ENCODE assay signal across 30 mouse cellular contexts in the genomic region with DNA sequence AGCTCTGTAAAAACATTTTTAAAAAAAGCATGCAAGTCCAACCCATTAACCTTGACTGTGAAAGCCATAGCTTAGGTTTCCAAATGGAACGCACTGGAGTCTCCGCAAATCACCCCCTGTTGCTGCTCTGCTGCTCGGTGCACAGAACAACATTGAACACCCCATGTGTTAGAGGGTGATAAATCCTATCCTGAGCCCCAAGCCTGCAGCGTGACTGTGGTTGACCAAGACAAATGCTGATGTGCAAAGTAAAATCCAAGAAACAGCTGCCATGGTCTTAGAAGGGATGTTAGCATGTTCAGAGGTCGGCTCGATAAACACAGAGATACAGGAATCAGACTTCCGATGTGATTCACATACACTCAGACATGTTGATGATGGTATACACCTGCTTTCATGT. TPM values are rescaled to one million over a fixed set of nuclear protein-coding genes. Genes with fewer than 3 reads are reported as not detected.
DNase-seq lines count a peak whose midpoint lies in the region; ATAC-seq and TF ChIP-seq lines count a peak whose summit lies in the region.
"Had no signal": no experiment of that assay in that cellular context is flagged by ENCODE, and none has a peak within 500 bp of the region (broad histone marks: within the 10 kb centered on the region; RNA-seq: fewer than 3 reads in every experiment).

No protein-coding gene starts in this region.

- no peak overlapping the region for H3K4me2 ChIP-seq in heart, embryonic 15.5 days
- no peak overlapping the region for H3K4me2 ChIP-seq in kidney, postnatal 0 days (ENCODE audit: low read length)
- H3K4me2 ChIP-seq in stomach, embryonic 14.5 days (replicated peaks; ENCODE audit: low read depth, low read length): no peak overlapping the region
- H3K4me2 ChIP-seq in stomach, postnatal 0 days (replicated peaks; ENCODE audit: low read depth): no peak overlapping the region
- H3K4me2 ChIP-seq: embryonic facial prominence, embryonic 12.5 days; embryonic facial prominence, embryonic 15.5 days; heart, embryonic 13.5 days; hindbrain, embryonic 13.5 days had no signal

- TF ChIP-seq CTCF in kidney, postnatal 0 days (IDR thresholded peaks at IDR 0.05; ENCODE audit: low read depth): no peak
- no peak for TF ChIP-seq CTCF in stomach, postnatal 0 days (IDR thresholded peaks at IDR 0.05; ENCODE audit: low read depth)

- DNase-seq in heart, postnatal 36 days: no peak
- peak; percentile 76 for DNase-seq in kidney, postnatal 0 days (ENCODE audit: low spot score)
- no peak for DNase-seq in kidney, adult 9 months
- no peak for DNase-seq in stomach, postnatal 0 days (ENCODE audit: low spot score)
- DNase-seq in left cerebral cortex, postnatal 4 days: no peak
- DNase-seq: adrenal gland, postnatal 10 days; adrenal gland, postnatal 36 days; B cell, adult 2 months; forebrain, postnatal 0 days; gastrocnemius, adult 2 months; gastrocnemius, postnatal 14 days had no signal

- peaks cover 21% of the 10 kb centered on the region for H3K4me1 ChIP-seq in heart, embryonic 15.5 days (replicated peaks)
- peaks cover 4% of the 10 kb centered on the region; the same call in 1 of the 2 replicates for H3K4me1 ChIP-seq in kidney, postnatal 0 days (replicated peaks; ENCODE audit: insufficient read depth, low read length)
- H3K4me1 ChIP-seq in stomach, embryonic 14.5 days (ENCODE audit: control insufficient read depth, insufficient read depth, low read length): no peaks in the 10 kb centered on the region
- H3K4me1 ChIP-seq in stomach, postnatal 0 days (replicated peaks; ENCODE audit: control insufficient read depth, insufficient read depth): no peaks in the 10 kb centered on the region; the same call in 1 of the 2 replicates
- H3K4me1 ChIP-seq: embryonic facial prominence, embryonic 15.5 days had no signal

- H3K27ac ChIP-seq in heart, embryonic 15.5 days: peak overlapping the region; percentile 24; the same call in 1 of the 2 replicates
- 0 out of 2 replicates have a peak overlapping the region, but pooled peaks have one; percentile 25 for H3K27ac ChIP-seq in kidney, postnatal 0 days
- peak overlapping the region; percentile 30; the same call in 1 of the 2 replicates for H3K27ac ChIP-seq in stomach, embryonic 14.5 days (ENCODE audit: low read length)
- H3K27ac ChIP-seq in stomach, postnatal 0 days (replicated peaks): no peak overlapping the region
- H3K27ac ChIP-seq: embryonic facial prominence, embryonic 12.5 days; embryonic facial prominence, embryonic 15.5 days; gastrocnemius, adult 2 months; heart, embryonic 13.5 days; hindbrain, embryonic 10.5 days; hindbrain, embryonic 13.5 days had no signal

- H3K4me3 ChIP-seq in heart, embryonic 15.5 days: no peak overlapping the region
- H3K4me3 ChIP-seq in kidney, postnatal 0 days (replicated peaks; ENCODE audit: low read depth, low read length): no peak overlapping the region
- no peak overlapping the region for H3K4me3 ChIP-seq in stomach, embryonic 14.5 days (ENCODE audit: low read depth, low read length)
- H3K4me3 ChIP-seq in stomach, postnatal 0 days (ENCODE audit: low read depth, low read length): no peak overlapping the region
- H3K4me3 ChIP-seq: embryonic facial prominence, embryonic 12.5 days; embryonic facial prominence, embryonic 15.5 days; gastrocnemius, adult 2 months; heart, embryonic 13.5 days; hindbrain, embryonic 10.5 days; hindbrain, embryonic 13.5 days had no signal

- H3K9ac ChIP-seq in heart, embryonic 15.5 days: no peak overlapping the region
- no peak overlapping the region for H3K9ac ChIP-seq in kidney, postnatal 0 days (ENCODE audit: low read depth, low read length)
- H3K9ac ChIP-seq in stomach, embryonic 14.5 days (replicated peaks; ENCODE audit: low read depth, low read length): no peak overlapping the region
- no peak overlapping the region for H3K9ac ChIP-seq in stomach, postnatal 0 days (ENCODE audit: low read length)
- H3K9ac ChIP-seq: embryonic facial prominence, embryonic 12.5 days; embryonic facial prominence, embryonic 15.5 days; forebrain, postnatal 0 days; heart, embryonic 13.5 days; hindbrain, embryonic 13.5 days had no signal

- no peak for TF ChIP-seq EP300 in stomach, postnatal 0 days (optimal IDR thresholded peaks at IDR 0.05)

- intact Hi-C loops in heart, postnatal 36 days (cut with DNase I): no loop called here
- intact Hi-C loops in left cerebral cortex, postnatal 4 days (cut with DNase I): no loop called here

- H3K27me3 ChIP-seq in heart, embryonic 15.5 days: no peaks in the 10 kb centered on the region
- no peaks in the 10 kb centered on the region for H3K27me3 ChIP-seq in kidney, postnatal 0 days (ENCODE audit: insufficient read depth, low read length)
- no peaks in the 10 kb centered on the region for H3K27me3 ChIP-seq in stomach, embryonic 14.5 days (ENCODE audit: control insufficient read depth, insufficient read depth, low read length)
- H3K27me3 ChIP-seq in stomach, postnatal 0 days (ENCODE audit: control insufficient read depth, insufficient read depth, low read length): no peaks in the 10 kb centered on the region
- H3K27me3 ChIP-seq: CH12.LX; embryonic facial prominence, embryonic 12.5 days; embryonic facial prominence, embryonic 15.5 days; heart, embryonic 13.5 days; hindbrain, embryonic 13.5 days had no signal

- ATAC-seq in heart, embryonic 15.5 days (replicated peaks; ENCODE audit: insufficient number of reproducible peaks, insufficient read depth, low FRiP score, low read depth): no peak
- 0 out of 2 replicates have a peak, but pooled peaks have one; percentile 13 for ATAC-seq in kidney, postnatal 0 days (replicated peaks; ENCODE audit: low FRiP score, low read depth)
- no peak for ATAC-seq in stomach, embryonic 14.5 days (ENCODE audit: insufficient number of reproducible peaks, insufficient read depth, low FRiP score, low read depth)
- no peak for ATAC-seq in stomach, postnatal 0 days (ENCODE audit: low FRiP score, low TSS enrichment)
- ATAC-seq: forebrain, postnatal 0 days; Patski had no signal

- WGBS in heart, embryonic 15.5 days: 86% methylated on average over 7 of the region's 7 CpGs
- WGBS in kidney, postnatal 0 days: 45% methylated on average over 7 of the region's 7 CpGs
- 67% methylated on average over 7 of the region's 7 CpGs for WGBS in stomach, embryonic 14.5 days
- 59% methylated on average over 7 of the region's 7 CpGs for WGBS in stomach, postnatal 0 days

- no peaks in the 10 kb centered on the region for H3K9me3 ChIP-seq in heart, embryonic 15.5 days (replicated peaks)
- no peaks in the 10 kb centered on the region for H3K9me3 ChIP-seq in kidney, postnatal 0 days (replicated peaks; ENCODE audit: low read length)
- no peaks in the 10 kb centered on the region for H3K9me3 ChIP-seq in stomach, embryonic 14.5 days (ENCODE audit: control insufficient read depth, low read depth, low read length)
- H3K9me3 ChIP-seq in stomach, postnatal 0 days (ENCODE audit: control insufficient read depth, low read length): no peaks in the 10 kb centered on the region
- H3K9me3 ChIP-seq: embryonic facial prominence, embryonic 12.5 days; embryonic facial prominence, embryonic 15.5 days; heart, embryonic 13.5 days; hindbrain, embryonic 10.5 days; hindbrain, embryonic 13.5 days had no signal

- peaks cover 28% of the 10 kb centered on the region for H3K36me3 ChIP-seq in heart, embryonic 15.5 days
- H3K36me3 ChIP-seq in kidney, postnatal 0 days (ENCODE audit: insufficient read depth, low read length): no peaks in the 10 kb centered on the region
- H3K36me3 ChIP-seq in stomach, embryonic 14.5 days (ENCODE audit: control insufficient read depth, insufficient read depth, low read length): no peaks in the 10 kb centered on the region
- H3K36me3 ChIP-seq in stomach, postnatal 0 days (ENCODE audit: control insufficient read depth, insufficient read depth, low read length): no peaks in the 10 kb centered on the region
- H3K36me3 ChIP-seq: embryonic facial prominence, embryonic 12.5 days; embryonic facial prominence, embryonic 15.5 days; G1E; hindbrain, embryonic 10.5 days had no signal

RNA-seq across cellular contexts. Expression of a gene that starts 50.1 kb away (rescaled TPM):
- not detected in 2 replicates for polyA plus RNA-seq in heart, embryonic 15.5 days (2015; fragmentation: Nextera tagmentation; extraction: Ambion mirVana)
- not detected for total RNA-seq in heart, postnatal 36 days (2021)
- not detected in 2 replicates for polyA plus RNA-seq in kidney, postnatal 0 days (2015; fragmentation: Nextera tagmentation; extraction: Ambion mirVana)
- polyA plus RNA-seq in stomach, embryonic 14.5 days (2014; fragmentation: Nextera tagmentation; extraction: Ambion mirVana): not detected in 2 replicates
- polyA plus RNA-seq in stomach, postnatal 0 days (2015; fragmentation: Nextera tagmentation; extraction: Ambion mirVana): not detected in 2 replicates
- not detected for total RNA-seq in left cerebral cortex, postnatal 4 days (2021)
- total RNA-seq: adrenal gland, adult 18-20 months; adrenal gland, postnatal 10 days; adrenal gland, postnatal 36 days; CH12.LX; forebrain, postnatal 0 days; G1E; gastrocnemius, adult 2 months; gastrocnemius, postnatal 14 days; gastrocnemius, postnatal 4 days; heart, adult 18-20 months; heart, postnatal 25 days had no signal
- polyA plus RNA-seq: embryonic facial prominence, embryonic 12.5 days; embryonic facial prominence, embryonic 15.5 days; forebrain, embryonic 11.5 days; forebrain, embryonic 14.5 days; forebrain, postnatal 0 days; frontal cortex, adult 2 months; G1E; heart, embryonic 13.5 days; heart, postnatal 0 days; hindbrain, embryonic 10.5 days; hindbrain, embryonic 13.5 days; hindbrain, embryonic 16.5 days; Patski had no signal
